Mouse (Mus musculus): ENCODE data around the gene Ucn3.
"Not testable (repeated sequence)": the region's sequence is repeated elsewhere in the genome, so short reads cannot be mapped to it uniquely, and the experiment has no call there.

The Ucn3 gene

GRCm38 (mm10) chr13:3945249-3945648 is at the start of gene Ucn3:
Gene Ucn3 (minus strand): TSS chr13:3945349.
- no peak for DNase-seq (ENCODE audit: low spot score in 2 of 2)

DNA sequence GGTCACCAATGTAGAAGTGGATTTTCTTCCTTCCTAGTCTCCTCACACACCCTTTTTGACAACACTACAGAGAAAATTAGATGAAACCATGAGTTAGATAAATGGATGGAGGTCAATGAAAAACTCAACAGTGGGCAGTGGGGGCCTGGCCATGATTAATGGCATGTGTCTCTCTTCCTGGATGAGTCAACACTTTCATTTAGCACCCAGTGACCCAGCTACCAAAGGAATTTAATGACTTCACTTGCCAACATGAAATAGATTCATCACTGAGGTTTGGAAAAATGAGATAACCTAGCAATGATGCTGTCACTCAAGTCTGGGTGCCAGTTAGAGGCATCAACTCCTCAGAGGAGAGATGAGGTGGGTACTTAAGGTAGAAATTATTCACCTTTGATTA is 46.9 kb upstream of the Ucn3 start:
- no peak for DNase-seq (ENCODE audit: low spot score in 2 of 2)

DNA sequence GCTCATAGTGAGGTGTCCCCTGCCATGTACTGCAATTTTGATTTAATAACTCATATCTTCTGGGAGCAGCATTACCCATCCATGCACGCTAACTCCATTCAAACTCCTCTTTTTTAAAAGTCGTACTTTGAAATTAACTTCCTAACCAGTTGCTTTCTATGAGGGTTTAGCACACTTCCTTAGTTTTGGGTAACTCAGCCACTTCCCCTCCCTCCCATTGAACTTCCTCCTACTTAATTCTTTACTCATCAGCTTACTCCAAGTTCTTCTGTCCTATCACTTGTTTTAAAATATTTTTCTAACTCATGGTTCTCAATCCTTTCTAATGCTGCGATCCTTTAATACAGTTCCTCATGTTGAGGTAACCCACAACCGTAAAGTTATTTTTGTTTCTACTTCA is 23.7 kb upstream of the Ucn3 start:
- no peak for DNase-seq (ENCODE audit: low spot score in 2 of 2)

- DNase-seq (ENCODE audit: low spot score in 2 of 2), result no peak
Observed at GRCm38 (mm10) chr13:3951198-3951914, 6.2 kb upstream of the Ucn3 start.

DNA sequence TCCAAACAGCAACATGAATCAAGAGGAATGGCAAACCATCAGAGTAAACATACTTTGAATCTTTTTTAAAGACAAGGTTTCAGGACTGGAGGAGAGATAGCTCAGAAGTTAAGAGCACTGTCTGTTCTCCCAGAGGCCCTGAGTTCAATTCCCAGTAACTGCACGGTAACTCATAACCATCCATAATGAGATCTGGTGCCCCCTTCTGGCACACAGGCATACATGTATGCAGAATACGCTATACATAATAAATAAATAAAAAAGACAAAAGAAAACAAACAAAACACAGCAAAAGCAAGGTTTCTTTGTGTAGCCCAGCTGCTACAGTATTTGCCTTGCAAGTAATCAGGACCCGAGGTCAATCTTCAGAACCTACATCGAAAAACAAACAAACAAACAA is 4.3 kb upstream of the Ucn3 start:
- DNase-seq (ENCODE audit: low spot score in 2 of 2), result no peak

DNA sequence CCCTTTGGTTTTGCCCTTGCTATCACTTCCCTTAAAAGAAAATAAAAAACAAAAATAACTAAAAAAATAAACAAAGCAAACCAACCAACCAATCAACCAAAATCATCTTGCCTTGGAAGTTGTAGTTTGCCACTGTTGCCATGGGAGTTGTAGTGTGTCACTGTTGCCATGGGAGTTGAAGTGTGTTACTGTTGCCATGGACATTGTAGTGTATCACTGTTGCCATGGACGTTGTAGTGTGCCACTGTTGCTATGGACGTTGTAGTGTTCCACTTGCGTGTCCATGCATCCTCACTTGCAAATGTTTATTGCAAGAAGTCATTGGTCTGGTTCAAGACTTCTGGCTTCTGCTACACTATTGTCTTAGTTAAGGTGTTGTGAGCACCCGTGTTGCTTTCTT is 2.1 kb upstream of the Ucn3 start:
- DNase-seq (ENCODE audit: low spot score in 2 of 2), result no peak

- no peak for DNase-seq (ENCODE audit: low spot score in 2 of 2)
Observed at GRCm38 (mm10) chr13:3944699-3945098, 450 bp downstream of the Ucn3 start.

- DNase-seq (ENCODE audit: low spot score in 2 of 2), result no peak
Observed at GRCm38 (mm10) chr13:3926046-3926445, 19.1 kb downstream of the Ucn3 start.

GRCm38 (mm10) chr13:3925632-3926031 is 19.5 kb downstream of the Ucn3 start:
- no peak for DNase-seq (ENCODE audit: low spot score in 2 of 2)

DNA sequence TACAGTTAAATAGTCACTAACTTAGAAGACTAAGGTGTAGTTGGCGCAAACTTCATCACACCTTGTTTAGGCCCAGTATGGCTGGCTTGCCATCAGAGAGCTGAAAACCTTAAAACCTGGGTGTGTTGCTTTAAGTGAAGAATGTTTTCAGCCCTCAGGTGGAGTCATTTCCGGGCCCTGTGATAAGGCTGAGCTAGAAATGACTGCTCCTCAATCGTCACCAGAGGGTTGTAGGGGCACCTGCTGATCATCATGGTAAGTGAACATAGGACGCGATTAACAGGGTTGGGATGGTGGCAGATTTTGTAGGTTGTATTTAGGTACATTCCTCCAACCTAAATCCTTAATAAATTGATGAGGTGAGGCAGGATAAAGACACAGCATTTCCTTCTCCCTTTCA is 20.7 kb downstream of the Ucn3 start:
- no peak for DNase-seq (ENCODE audit: low spot score in 2 of 2)

DNA sequence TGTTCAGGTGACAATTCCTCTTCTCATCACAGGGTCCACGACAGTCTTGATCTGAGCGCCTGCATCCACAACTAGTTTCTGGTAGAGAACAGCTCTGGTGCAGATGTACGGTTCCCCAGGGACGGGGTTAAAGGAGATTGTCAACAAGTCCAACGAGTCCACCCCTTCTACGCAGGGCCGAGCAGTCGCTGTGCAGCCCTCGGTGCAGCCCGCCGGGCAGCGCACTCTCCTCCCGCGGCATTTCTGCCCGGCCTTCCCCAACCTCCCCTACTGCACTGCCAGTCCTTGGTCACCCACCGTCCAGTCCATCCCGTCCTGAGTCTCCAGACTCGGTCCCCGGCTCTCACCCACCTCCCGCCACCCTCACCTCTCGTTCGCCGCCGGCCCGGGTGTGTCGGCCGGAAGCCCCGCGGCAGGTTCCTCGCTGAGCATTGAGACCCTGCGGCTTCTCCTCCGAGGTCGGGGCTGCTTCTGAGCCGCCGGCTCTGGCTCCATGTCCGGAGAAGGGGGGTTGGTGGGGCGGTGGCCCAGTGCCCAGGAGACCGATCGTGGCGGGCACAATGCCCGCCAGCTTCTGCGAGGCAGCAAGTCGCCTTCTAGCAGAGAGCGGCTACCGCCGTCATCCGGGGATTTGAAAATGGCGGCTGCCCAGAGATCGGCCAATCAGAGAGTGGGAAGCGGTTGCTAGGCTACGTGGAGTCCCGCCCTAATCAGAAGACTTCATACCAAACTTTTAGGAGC is 27.4 kb downstream of the Ucn3 start, which contains the start of the genes Net1 and Tubal3:
Gene Net1 (minus strand): TSS at position 650 of the 741 bp plus-strand sequence.
Gene Tubal3 (plus strand): TSS at position 704 of the 741 bp plus-strand sequence.
- DNase-seq (ENCODE audit: low spot score in 2 of 2), result peak; percentile 77 to 86

DNA sequence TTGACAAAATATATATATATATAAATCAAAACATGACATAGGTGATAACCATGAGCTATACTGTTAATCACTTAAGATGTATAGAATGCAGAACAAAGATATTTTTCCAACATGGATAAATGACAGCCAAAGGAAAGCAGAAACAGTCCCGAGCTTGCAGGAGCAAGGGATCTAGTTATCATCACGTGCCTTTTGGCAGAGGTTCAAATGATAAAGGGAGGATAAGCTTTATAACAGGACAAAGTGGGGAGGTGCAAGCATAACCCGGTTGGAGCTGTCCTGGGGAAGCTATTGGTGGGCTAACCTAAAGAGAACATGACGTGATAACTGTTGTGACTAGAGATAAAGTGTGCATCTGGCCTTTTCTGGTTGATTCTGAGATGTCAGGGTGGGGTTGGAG is 31.6 kb downstream of the Ucn3 start:
- no peak for DNase-seq (ENCODE audit: low spot score in 2 of 2)

DNA sequence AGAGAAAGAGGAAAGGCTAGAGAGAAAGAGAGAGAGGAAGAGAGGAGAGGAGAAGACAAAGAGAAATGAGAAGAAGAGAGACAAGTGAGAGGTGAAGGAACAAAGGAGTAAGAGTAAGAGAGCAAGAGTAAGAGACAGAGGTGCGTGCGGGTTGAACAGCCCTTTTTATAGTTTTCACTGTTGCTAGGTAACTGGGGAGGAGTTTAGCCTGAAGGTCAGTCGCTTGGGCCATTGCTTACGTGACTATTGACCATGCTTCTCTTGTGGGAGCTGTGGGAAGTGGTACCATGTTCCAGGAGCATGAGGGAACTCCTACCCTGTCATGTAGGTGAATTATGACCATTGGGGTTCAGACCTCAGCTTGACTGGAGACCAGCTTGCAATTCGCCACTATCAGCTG is 34.8 kb downstream of the Ucn3 start:
- no peak for DNase-seq (ENCODE audit: low spot score in 2 of 2)

DNA sequence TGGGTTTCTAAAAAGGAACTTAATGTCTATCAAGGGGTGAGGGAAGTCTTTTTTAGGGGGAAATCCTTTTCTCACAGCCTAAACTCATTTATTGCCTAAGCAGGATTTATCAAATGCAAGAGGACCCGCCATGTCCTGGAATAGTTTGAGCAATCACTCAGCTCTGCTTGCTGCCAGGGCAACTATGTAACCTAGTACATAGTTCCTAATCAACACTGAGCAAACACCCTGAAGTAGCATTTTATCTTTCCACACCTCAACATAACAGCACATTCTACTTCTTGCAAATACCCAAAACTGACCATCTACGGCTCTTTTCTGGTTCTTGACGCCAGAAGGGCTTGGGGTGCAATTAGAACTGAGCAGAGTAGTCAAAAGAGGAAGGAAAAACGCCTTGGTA is 36.9 kb downstream of the Ucn3 start:
- no peak for DNase-seq (ENCODE audit: low spot score in 2 of 2)

- no peak for DNase-seq (ENCODE audit: low spot score in 2 of 2)
Observed at GRCm38 (mm10) chr13:3907151-3907696, 37.9 kb downstream of the Ucn3 start.

DNA sequence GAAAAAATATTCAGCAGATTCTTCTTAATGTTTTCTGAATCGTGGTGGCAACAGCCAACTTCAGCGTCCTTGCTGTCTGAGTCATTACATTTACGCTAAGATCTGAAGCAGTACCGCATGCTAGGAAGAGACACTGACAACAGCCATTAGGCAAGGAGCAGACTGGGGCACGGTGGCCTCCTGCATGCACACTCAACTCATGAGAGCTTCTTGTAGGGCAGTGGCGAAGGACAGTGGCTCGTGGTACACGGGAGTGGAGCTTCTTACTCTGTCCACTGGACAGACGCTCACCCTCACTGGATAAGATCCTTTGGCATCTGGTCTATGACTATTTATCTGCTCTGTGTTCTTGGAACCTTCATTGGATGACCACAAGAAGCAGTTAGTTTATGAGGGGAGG is 45.8 kb downstream of the Ucn3 start:
- no peak for DNase-seq (ENCODE audit: low spot score in 2 of 2)

DNA sequence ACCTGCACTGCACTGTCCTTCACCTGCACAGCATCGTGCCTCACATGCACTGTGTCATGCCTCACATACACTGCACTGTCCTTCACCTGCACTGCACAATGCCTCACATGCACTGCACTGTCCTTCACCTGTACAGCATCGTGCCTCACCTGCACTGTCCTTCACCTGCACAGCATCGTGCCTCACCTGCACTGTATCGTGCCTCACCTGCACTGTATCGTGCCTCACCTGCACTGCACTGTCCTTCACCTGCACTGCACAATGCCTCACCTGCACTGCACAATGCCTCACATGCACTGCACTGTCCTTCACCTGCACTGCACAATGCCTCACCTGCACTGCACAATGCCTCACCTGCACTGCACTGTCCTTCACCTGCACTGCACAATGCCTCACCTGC is 46.9 kb downstream of the Ucn3 start:
- DNase-seq (ENCODE audit: low spot score in 2 of 2), result not testable (repeated sequence)

GRCm38 (mm10) chr13:3896913-3897312 is 48.2 kb downstream of the Ucn3 start:
- DNase-seq (ENCODE audit: low spot score in 2 of 2), result peak; percentile 38 to 73

- no peak for DNase-seq (ENCODE audit: low spot score in 2 of 2)
Observed at GRCm38 (mm10) chr13:3896032-3896431, 49.1 kb downstream of the Ucn3 start.

DNA sequence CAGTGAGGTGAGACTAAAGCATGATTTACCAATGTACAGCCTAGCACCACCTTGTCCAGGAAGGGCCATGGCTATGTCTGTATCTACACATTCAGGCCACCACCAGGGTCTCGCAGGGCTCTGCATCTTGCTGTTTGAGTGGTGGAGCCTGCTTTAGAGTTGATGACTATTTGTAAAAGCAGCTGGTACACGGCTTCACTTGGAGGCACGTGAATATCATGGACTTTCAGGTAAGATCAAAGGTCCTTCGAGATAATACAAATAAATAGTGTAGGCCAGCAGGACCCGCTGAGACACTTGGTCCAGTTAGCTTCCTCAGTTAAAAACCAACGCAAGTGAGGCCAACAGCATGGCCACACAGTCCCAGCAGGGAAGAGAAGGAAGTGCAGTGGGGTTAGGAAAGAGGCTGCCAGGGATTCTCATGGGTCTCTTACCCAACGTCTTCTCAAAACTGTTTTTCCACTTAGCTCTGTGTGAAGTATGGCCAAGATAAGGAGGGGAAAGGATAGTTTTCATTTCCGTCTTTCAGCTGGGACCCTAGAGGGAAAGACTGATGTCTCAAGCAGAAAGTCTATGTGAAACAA is 49.7 kb downstream of the Ucn3 start:
- DNase-seq (ENCODE audit: low spot score in 2 of 2), result no peak

GRCm38 (mm10) chr13:3894549-3894948 is 50.6 kb downstream of the Ucn3 start:
- DNase-seq (ENCODE audit: low spot score in 2 of 2), result no peak

DNA sequence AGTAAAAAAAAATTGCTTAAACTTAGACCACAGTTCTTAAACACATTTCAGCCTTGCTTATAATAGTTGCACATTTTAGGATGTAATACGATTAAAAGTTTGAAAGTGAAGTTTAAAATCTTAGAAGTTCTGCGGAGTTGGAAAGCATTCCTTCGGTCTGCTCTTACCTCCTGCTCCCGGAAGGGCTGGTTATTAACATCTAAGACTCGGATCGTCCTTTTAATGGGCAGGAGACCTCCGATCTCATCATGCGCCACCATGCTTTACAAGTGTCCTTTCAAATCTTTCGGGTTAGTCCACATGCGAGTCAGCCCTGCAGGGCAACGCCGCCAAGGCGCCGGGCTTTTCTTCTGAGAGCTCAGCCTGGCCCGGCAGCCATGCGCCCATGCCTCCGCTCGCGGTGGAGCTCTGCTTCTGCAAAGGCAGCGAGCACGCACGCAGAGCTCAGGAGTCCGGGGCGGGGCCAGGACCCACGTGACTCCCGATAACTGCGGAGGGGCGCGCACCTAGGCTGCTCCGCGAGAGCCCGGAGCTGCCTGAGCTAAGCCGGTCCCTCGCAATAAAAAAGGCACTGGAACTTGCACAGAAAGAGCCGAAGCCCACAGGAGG is 51.9 kb downstream of the Ucn3 start:
- peak; percentile 88 to 89 for DNase-seq (ENCODE audit: low spot score in 2 of 2)
